Mouse (Mus musculus) liver, adult 2 months (tissue): Measurements from ENCODE around the gene Slc2a13.

Experiments
- CTCF ChIP-seq: fragments of 200-500 bp; IDR thresholded peaks from 2 replicates; pipeline ENCODE4 v1.5.1; 2011; ENCODE audit warnings: low read depth, low read length, control low read depth
- POLR2A ChIP-seq: fragments of 200-500 bp; IDR thresholded peaks from 2 replicates; pipeline ENCODE4 v1.6.1; 2011; ENCODE audit warnings: low read length, control low read depth; ENCODE audit not compliant: insufficient read depth; ENCODE audit errors: extremely low read depth

DNA sequence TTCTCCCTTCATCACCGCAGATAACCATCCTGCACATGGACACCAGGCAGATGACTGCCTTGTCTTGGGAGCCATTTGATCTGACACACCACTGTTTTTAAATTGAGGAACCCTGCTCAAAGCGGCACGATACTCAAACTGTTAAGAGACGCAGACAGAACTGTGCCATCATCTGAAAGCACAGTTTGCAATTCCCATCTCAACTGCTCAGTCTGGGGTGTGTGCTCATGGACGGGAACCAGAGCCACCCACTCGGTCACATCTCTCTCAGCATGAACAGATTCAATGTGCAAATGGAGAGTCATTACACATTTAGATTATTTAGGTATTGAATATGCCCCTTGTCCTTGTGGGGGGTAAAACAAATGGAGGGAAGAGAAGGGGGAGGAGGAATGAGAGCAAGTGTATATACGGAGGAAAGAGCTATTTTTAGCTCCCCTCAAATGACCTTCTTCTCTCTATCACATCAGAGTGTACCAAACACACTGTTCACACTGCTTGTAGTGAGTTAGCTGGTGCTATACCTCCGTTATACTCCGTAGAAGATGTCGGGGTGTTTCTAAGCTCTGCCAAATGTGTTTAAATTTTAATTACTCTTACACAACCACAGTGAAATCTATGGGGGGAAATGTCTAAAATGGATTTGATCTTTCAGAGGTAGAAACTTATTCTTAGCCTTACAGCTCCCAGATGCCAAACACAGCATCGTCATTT is 203.2 kb downstream of the Slc2a13 start:
- TF ChIP-seq CTCF = no peak
- no peak for TF ChIP-seq POLR2A
